In genomic region chr4:33247479-33248053, GRCm38 (mm10) we compare ENCODE assay signal across 8 mouse cellular contexts. TPM values are rescaled to one million over a fixed set of nuclear protein-coding genes. Genes with fewer than 3 reads are reported as not detected.
A peak's percentile ranks its signal among the peaks of the same experiment; 100 is the strongest.
DNase-seq lines count a peak whose midpoint lies in the region; ATAC-seq lines count a peak whose summit lies in the region.

No protein-coding gene starts in this region.

- peaks cover 43% of the 10 kb centered on the region for H3K4me1 ChIP-seq in heart, embryonic 13.5 days
- H3K4me1 ChIP-seq in liver, embryonic 12.5 days, result peaks cover 46% of the 10 kb centered on the region
- H3K4me1 ChIP-seq in stomach, embryonic 15.5 days, result peaks cover 9% of the 10 kb centered on the region; the same call in 1 of the 2 replicates

- H3K36me3 ChIP-seq in heart, embryonic 13.5 days, result peaks cover 37% of the 10 kb centered on the region
- peaks cover 36% of the 10 kb centered on the region for H3K36me3 ChIP-seq in liver, embryonic 12.5 days
- H3K36me3 ChIP-seq in stomach, embryonic 15.5 days, result peaks cover 16% of the 10 kb centered on the region

- peak; percentile 100 for DNase-seq in CD4-positive helper T cell, adult 2 months (ENCODE audit: low read depth, low spot score)
- DNase-seq in brain, embryonic 18.5 days (ENCODE audit: low read depth, low spot score), result peak; percentile 98
- DNase-seq in kidney, postnatal 10 days, result peak; percentile 100
- peak; percentile 98 to 99 for DNase-seq in natural killer cell, adult 2 months (ENCODE audit: low spot score in 2 of 2)

- WGBS in heart, embryonic 13.5 days, result 0% methylated on average over 60 of the region's 60 CpGs
- WGBS in liver, embryonic 12.5 days (ENCODE audit: insufficient replicate concordance), result under 1% methylated on average over 59 of the region's 60 CpGs
- under 1% methylated on average over 55 of the region's 60 CpGs for WGBS in stomach, embryonic 15.5 days

- H3K4me2 ChIP-seq in heart, embryonic 13.5 days, result peak overlapping the region; percentile 88
- peak overlapping the region; percentile 84 for H3K4me2 ChIP-seq in liver, embryonic 12.5 days
- H3K4me2 ChIP-seq in stomach, embryonic 15.5 days, result peak overlapping the region; percentile 64

- no peaks in the 10 kb centered on the region for H3K9me3 ChIP-seq in heart, embryonic 13.5 days
- no peaks in the 10 kb centered on the region for H3K9me3 ChIP-seq in liver, embryonic 12.5 days (replicated peaks)
- no peaks in the 10 kb centered on the region for H3K9me3 ChIP-seq in stomach, embryonic 15.5 days

- ATAC-seq in erythroid progenitor cell, adult 5-6 weeks (replicated peaks; ENCODE audit: low FRiP score, poor library complexity, severe bottlenecking), result peak; percentile 85
- ATAC-seq in heart, embryonic 13.5 days (ENCODE audit: extremely low read depth, insufficient number of reproducible peaks, low FRiP score, low TSS enrichment), result peak; percentile 85
- ATAC-seq in liver, embryonic 12.5 days, result peak; percentile 92
- peak; percentile 90 for ATAC-seq in stomach, embryonic 15.5 days (ENCODE audit: insufficient read depth, low FRiP score, low read depth)

- peak overlapping the region; percentile 98 for H3K4me3 ChIP-seq in heart, embryonic 13.5 days
- H3K4me3 ChIP-seq in liver, embryonic 12.5 days, result peak overlapping the region; percentile 97
- H3K4me3 ChIP-seq in stomach, embryonic 15.5 days (replicated peaks), result peak overlapping the region; percentile 76

- H3K9ac ChIP-seq in heart, embryonic 13.5 days, result peak overlapping the region; percentile 100
- peak overlapping the region; percentile 100 for H3K9ac ChIP-seq in liver, embryonic 12.5 days
- H3K9ac ChIP-seq in stomach, embryonic 15.5 days, result peak overlapping the region; percentile 94

- peak overlapping the region; percentile 100 for H3K27ac ChIP-seq in heart, embryonic 13.5 days (replicated peaks)
- peak overlapping the region; percentile 100 for H3K27ac ChIP-seq in liver, embryonic 12.5 days
- peak overlapping the region; percentile 99 for H3K27ac ChIP-seq in stomach, embryonic 15.5 days

- H3K27me3 ChIP-seq in heart, embryonic 13.5 days (replicated peaks), result no peaks in the 10 kb centered on the region
- no peaks in the 10 kb centered on the region for H3K27me3 ChIP-seq in liver, embryonic 12.5 days (replicated peaks)
- H3K27me3 ChIP-seq in stomach, embryonic 15.5 days (replicated peaks), result no peaks in the 10 kb centered on the region

RNA-seq across cellular contexts. Expression of gene Srsf12, which starts 38.8 kb away (rescaled TPM):
- not detected in 2 replicates for total RNA-seq in erythroid progenitor cell, adult 5-6 weeks (2015; ENCODE audit: low replicate concordance)
- not detected in 2 replicates for total RNA-seq in erythroid progenitor cell, adult 5-6 weeks (2017; ENCODE audit: low replicate concordance)
- polyA plus RNA-seq in heart, embryonic 13.5 days (2015; fragmentation: Nextera tagmentation; extraction: Ambion mirVana), result 2.7 and 2.9 TPM in 2 replicates
- polyA plus RNA-seq in liver, embryonic 12.5 days (2016; fragmentation: Nextera tagmentation; extraction: Ambion mirVana), result 0.37 and 0.72 TPM in 2 replicates
- polyA plus RNA-seq in stomach, embryonic 15.5 days (2015; fragmentation: Nextera tagmentation; extraction: Ambion mirVana), result 6.8 and 8.3 TPM in 2 replicates

RNA-seq across cellular contexts. Expression of gene Pnrc1, which starts 42.4 kb away (rescaled TPM):
- total RNA-seq in erythroid progenitor cell, adult 5-6 weeks (2015; ENCODE audit: low replicate concordance), result 103 and 121 TPM in 2 replicates
- 66.6 and 83.0 TPM in 2 replicates for total RNA-seq in erythroid progenitor cell, adult 5-6 weeks (2017; ENCODE audit: low replicate concordance)
- 72.8 and 80.0 TPM in 2 replicates for polyA plus RNA-seq in heart, embryonic 13.5 days (2015; fragmentation: Nextera tagmentation; extraction: Ambion mirVana)
- 42.6 and 49.5 TPM in 2 replicates for polyA plus RNA-seq in liver, embryonic 12.5 days (2016; fragmentation: Nextera tagmentation; extraction: Ambion mirVana)
- polyA plus RNA-seq in stomach, embryonic 15.5 days (2015; fragmentation: Nextera tagmentation; extraction: Ambion mirVana), result 90.7 and 99.1 TPM in 2 replicates

RNA-seq across cellular contexts. Expression of gene Pm20d2, which starts 58.0 kb away (rescaled TPM):
- total RNA-seq in erythroid progenitor cell, adult 5-6 weeks (2015; ENCODE audit: low replicate concordance), result not detected in 2 replicates
- total RNA-seq in erythroid progenitor cell, adult 5-6 weeks (2017; ENCODE audit: low replicate concordance), result not detected in 2 replicates
- polyA plus RNA-seq in heart, embryonic 13.5 days (2015; fragmentation: Nextera tagmentation; extraction: Ambion mirVana), result 0.99 and 1.6 TPM in 2 replicates
- 0.49 and 0.60 TPM in 2 replicates for polyA plus RNA-seq in liver, embryonic 12.5 days (2016; fragmentation: Nextera tagmentation; extraction: Ambion mirVana)
- 1.2 and 1.7 TPM in 2 replicates for polyA plus RNA-seq in stomach, embryonic 15.5 days (2015; fragmentation: Nextera tagmentation; extraction: Ambion mirVana)

Comparison
In these comparisons a context has a peak if more than half of its experiments do, and no peak if none do; other contexts are left out.
1. Peak in every context shown above with its lines: DNase-seq, ATAC-seq, H3K4me3 ChIP-seq and H3K27ac ChIP-seq.